Mouse (Mus musculus): Measurements from ENCODE around the gene Slbp. TPM values are rescaled to one million over a fixed set of nuclear protein-coding genes. Genes with fewer than 3 reads are reported as not detected.

The Slbp gene
- polyA plus RNA-seq, 1 experiment from 2014 or later: 146 TPM

DNA sequence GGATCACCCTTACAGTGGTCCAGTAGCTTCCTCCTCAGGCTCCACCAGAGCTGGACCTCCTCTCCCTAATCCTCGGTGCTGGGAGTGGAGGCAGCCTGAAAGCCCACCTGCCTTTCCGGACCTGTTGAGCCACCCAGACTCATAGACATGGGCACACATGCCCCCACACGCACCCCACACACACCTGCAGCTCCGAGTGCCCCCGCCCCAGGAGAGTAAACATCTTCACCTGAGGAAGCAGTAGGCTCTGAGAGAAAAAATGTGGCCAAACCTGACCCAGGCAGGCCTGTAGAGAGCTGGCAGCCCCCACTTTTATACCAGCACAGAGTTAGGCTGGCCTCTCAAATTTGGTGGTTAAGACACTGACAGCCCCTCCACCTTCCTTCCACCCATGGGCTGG, 44.1 kb upstream of the Slbp start:
- no peak overlapping the region for H3K4me3 ChIP-seq (replicated peaks; ENCODE audit: low read depth, low read length)
- H3K9me3 ChIP-seq (replicated peaks; ENCODE audit: low read length): no peaks in the 10 kb centered on the region
- no peak for TF ChIP-seq CTCF (IDR thresholded peaks at IDR 0.05; ENCODE audit: low read depth)
- peaks cover 33% of the 10 kb centered on the region for H3K4me1 ChIP-seq (replicated peaks; ENCODE audit: insufficient read depth, low read length)
- no peak for DNase-seq (ENCODE audit: low spot score)
- ATAC-seq (replicated peaks; ENCODE audit: low FRiP score, low read depth): no peak
- H3K27me3 ChIP-seq (ENCODE audit: insufficient read depth, low read length): no peaks in the 10 kb centered on the region
- no peak overlapping the region for H3K4me2 ChIP-seq (ENCODE audit: low read length)
- WGBS: 78% methylated on average over 5 of the region's 5 CpGs
- H3K36me3 ChIP-seq (ENCODE audit: insufficient read depth, low read length): no peaks in the 10 kb centered on the region
- H3K9ac ChIP-seq (ENCODE audit: low read depth, low read length): no peak overlapping the region
- no peak overlapping the region for H3K27ac ChIP-seq

DNA sequence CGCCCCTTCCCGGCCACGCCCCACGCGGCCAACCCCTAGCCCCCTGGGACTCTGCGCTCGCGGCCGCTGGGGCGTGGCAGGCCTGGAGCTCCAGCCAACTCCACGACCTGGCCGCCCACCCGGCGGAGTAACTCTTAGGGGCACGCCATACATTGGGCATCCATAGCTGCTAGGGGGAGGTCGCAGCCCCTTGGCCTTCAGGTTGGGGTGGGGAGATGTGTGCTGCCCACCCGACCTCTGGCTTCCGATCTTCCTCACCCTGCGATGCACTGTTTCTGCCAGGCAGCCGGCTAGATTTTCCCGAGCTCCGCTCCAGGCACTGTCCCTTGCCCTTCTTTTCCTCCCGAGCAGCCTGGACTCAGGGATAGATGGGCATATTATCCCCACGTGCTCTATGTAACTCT, 43.3 kb upstream of the Slbp start:
- Histone ChIP-seq H3K4me2 (ENCODE audit: low read length) (peak overlapping the region; percentile 86), H3K9ac (ENCODE audit: low read depth, low read length) (peak overlapping the region; percentile 69), H3K27ac (peak overlapping the region; percentile 60; the same call in 1 of the 2 replicates), H3K27me3 (ENCODE audit: insufficient read depth, low read length) (no peaks in the 10 kb centered on the region), H3K4me3 (replicated peaks; ENCODE audit: low read depth, low read length) (peak overlapping the region; percentile 34), H3K9me3 (replicated peaks; ENCODE audit: low read length) (no peaks in the 10 kb centered on the region), H3K36me3 (ENCODE audit: insufficient read depth, low read length) (no peaks in the 10 kb centered on the region), H3K4me1 (replicated peaks; ENCODE audit: insufficient read depth, low read length) (peaks cover 33% of the 10 kb centered on the region)
- TF ChIP-seq CTCF (IDR thresholded peaks at IDR 0.05; ENCODE audit: low read depth): no peak
- DNase-seq (ENCODE audit: low spot score) (no peak), ATAC-seq (replicated peaks; ENCODE audit: low FRiP score, low read depth) (peak; percentile 27; the same call in 1 of the 2 replicates)
- 6% methylated on average over 24 of the region's 24 CpGs for WGBS

DNA sequence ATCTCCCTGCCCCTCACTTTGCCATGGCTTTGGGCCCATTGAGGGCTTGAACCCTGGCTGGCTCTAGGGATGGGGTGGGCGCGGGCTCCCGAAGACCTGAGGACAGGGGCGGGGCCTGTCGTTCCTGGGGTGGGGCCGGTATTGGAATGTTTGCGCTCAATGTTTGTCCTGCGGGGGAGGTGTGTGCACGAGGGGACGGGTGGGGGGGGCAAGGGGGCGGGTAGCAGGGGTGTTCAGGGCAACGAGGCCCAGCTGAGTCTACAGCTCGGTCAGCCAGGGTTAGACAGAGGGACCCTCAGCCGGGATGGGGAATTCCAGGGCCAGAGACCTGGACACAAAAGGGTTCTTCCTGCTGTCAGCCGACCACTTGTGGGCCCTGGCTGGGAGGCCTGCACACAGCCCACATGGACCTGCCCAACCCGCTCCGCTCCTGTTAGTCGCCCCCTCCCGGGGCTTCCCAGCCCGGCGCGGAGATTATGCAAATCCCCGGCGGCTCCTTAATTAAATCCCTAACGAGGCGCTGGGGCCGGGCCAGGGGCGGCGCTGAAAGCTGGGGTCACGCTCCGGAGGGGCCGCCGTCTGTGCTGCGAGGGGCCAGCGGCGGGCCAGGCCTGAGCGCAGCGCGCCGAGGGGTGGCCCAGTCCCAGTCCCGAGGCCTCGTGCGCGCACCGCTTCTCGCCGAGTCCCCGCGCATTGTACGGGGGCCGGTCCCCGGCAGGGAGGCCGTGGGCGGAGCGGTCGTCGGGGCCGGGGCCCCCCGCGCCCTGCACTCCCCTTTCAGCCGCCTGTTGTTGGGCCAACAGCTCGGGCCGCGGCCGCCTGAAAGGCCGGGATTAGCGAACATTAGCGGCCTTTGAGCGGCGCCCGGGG, 42.7 kb upstream of the Slbp start:
- H3K9me3 ChIP-seq (replicated peaks; ENCODE audit: low read length): no peaks in the 10 kb centered on the region
- H3K36me3 ChIP-seq (ENCODE audit: insufficient read depth, low read length): no peaks in the 10 kb centered on the region
- TF ChIP-seq CTCF (IDR thresholded peaks at IDR 0.05; ENCODE audit: low read depth): no peak
- H3K27ac ChIP-seq: peak overlapping the region; percentile 60; the same call in 1 of the 2 replicates
- peak overlapping the region; percentile 69 for H3K9ac ChIP-seq (ENCODE audit: low read depth, low read length)
- peak; percentile 66 for DNase-seq (ENCODE audit: low spot score)
- no peaks in the 10 kb centered on the region for H3K27me3 ChIP-seq (ENCODE audit: insufficient read depth, low read length)
- peak overlapping the region; percentile 86 for H3K4me2 ChIP-seq (ENCODE audit: low read length)
- peak overlapping the region; percentile 34 for H3K4me3 ChIP-seq (replicated peaks; ENCODE audit: low read depth, low read length)
- peaks cover 35% of the 10 kb centered on the region for H3K4me1 ChIP-seq (replicated peaks; ENCODE audit: insufficient read depth, low read length)
- peak; percentile 55 for ATAC-seq (replicated peaks; ENCODE audit: low FRiP score, low read depth)
- 3% methylated on average over 63 of the region's 71 CpGs for WGBS

DNA sequence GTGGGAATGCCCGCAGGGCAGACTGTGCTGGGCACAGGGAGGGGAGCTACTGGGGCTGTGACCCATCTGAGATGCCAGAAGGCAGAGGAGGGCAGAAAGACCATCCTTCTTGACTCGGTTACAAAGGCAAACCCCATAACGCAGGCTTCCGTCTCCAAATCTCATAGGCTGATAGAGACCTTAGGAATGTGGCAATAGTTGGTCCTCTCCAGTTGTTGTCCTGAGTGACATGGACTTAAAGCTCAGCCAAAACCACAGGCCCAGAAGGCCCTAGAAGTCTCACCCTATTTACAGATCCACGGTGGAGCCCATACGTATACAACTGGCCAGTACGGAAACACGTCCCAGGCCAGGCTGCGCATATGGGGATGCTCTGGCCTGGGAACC, 42.1 kb upstream of the Slbp start:
- 73% methylated on average over 9 of the region's 9 CpGs for WGBS
- H3K4me2 ChIP-seq (ENCODE audit: low read length): peak overlapping the region; percentile 86; the same call in 1 of the 2 replicates
- no peak for ATAC-seq (replicated peaks; ENCODE audit: low FRiP score, low read depth)
- H3K36me3 ChIP-seq (ENCODE audit: insufficient read depth, low read length): no peaks in the 10 kb centered on the region
- no peak for TF ChIP-seq CTCF (IDR thresholded peaks at IDR 0.05; ENCODE audit: low read depth)
- peaks cover 36% of the 10 kb centered on the region for H3K4me1 ChIP-seq (replicated peaks; ENCODE audit: insufficient read depth, low read length)
- H3K27ac ChIP-seq: no peak overlapping the region
- H3K27me3 ChIP-seq (ENCODE audit: insufficient read depth, low read length): no peaks in the 10 kb centered on the region
- no peak overlapping the region for H3K4me3 ChIP-seq (replicated peaks; ENCODE audit: low read depth, low read length)
- H3K9ac ChIP-seq (ENCODE audit: low read depth, low read length): no peak overlapping the region
- H3K9me3 ChIP-seq (replicated peaks; ENCODE audit: low read length): no peaks in the 10 kb centered on the region
- no peak for DNase-seq (ENCODE audit: low spot score)

DNA sequence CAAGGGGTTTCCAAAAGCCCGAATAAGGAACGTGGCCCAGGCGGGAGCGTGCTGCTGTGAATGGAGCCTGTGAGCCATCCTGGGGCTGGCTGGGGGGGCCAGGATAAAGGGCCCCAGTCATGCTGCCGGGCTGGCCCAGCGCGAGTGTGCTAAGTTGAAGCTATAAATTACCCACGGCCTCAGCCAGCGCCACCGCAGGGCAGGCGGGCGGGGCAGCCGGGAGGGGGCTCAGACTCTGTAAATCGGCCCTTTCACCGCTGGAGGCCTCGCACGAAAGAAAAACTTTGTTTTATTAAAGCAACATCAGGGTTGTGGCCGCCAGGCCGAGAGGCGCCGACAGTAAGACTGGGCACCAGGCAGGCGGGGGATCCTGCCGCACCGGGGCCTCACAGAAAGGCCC, 40.0 kb upstream of the Slbp start:
- Histone ChIP-seq H3K4me2 (ENCODE audit: low read length) (peak overlapping the region; percentile 32), H3K27ac (peak overlapping the region; percentile 54), H3K27me3 (ENCODE audit: insufficient read depth, low read length) (no peaks in the 10 kb centered on the region), H3K4me1 (replicated peaks; ENCODE audit: insufficient read depth, low read length) (peaks cover 39% of the 10 kb centered on the region), H3K9me3 (replicated peaks; ENCODE audit: low read length) (no peaks in the 10 kb centered on the region), H3K4me3 (replicated peaks; ENCODE audit: low read depth, low read length) (no peak overlapping the region), H3K36me3 (ENCODE audit: insufficient read depth, low read length) (no peaks in the 10 kb centered on the region), H3K9ac (ENCODE audit: low read depth, low read length) (peak overlapping the region; percentile 42; the same call in 1 of the 2 replicates)
- no peak for TF ChIP-seq CTCF (IDR thresholded peaks at IDR 0.05; ENCODE audit: low read depth)
- DNase-seq (ENCODE audit: low spot score) (peak; percentile 84), ATAC-seq (replicated peaks; ENCODE audit: low FRiP score, low read depth) (0 out of 2 replicates have a peak, but pooled peaks have one; percentile 8)
- WGBS: 5% methylated on average over 24 of the region's 24 CpGs

DNA sequence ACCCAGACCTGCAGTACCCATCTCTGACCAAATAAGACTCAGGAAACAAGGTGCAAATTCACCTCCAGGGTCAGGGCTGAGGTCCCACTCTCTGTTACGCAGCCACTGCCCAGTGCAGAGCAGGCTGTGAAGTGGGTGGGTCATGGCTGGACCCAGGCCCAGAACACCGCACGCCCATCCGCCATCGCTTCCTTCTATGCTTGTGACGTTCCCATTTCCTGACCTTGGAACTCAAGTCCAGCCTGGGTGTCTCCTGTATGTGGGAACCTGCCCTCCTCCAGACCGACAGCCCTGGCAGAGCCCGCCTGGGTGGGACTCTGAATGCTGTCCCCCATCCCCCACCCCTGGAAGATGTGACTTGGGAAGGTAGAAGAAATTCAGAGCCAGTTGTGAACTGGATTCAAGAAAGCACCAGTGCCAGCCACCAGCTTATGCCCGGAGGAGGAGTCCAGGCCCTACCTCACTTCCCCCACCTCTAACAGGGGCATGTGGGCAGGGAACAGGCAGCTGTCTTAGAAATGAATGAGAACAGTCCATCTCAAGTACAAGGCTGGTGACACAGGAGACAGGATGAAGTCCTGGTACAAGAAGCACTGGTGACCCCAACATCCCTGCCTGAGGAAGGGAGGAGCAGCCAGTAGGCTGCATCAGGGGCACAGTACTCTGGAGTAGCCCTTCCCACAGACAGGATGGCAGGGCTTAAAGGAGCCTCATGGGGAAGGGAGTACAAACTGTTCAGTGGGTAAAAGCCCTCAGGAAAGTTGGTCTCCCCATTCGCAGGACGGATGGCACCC, 37.7 kb upstream of the Slbp start:
- TF ChIP-seq CTCF (IDR thresholded peaks at IDR 0.05; ENCODE audit: low read depth): no peak
- no peak overlapping the region for H3K4me3 ChIP-seq (replicated peaks; ENCODE audit: low read depth, low read length)
- H3K27me3 ChIP-seq (ENCODE audit: insufficient read depth, low read length): no peaks in the 10 kb centered on the region
- H3K9ac ChIP-seq (ENCODE audit: low read depth, low read length): 0 out of 2 replicates have a peak overlapping the region, but pooled peaks have one; percentile 27
- peaks cover 29% of the 10 kb centered on the region for H3K4me1 ChIP-seq (replicated peaks; ENCODE audit: insufficient read depth, low read length)
- no peak overlapping the region for H3K4me2 ChIP-seq (ENCODE audit: low read length)
- ATAC-seq (replicated peaks; ENCODE audit: low FRiP score, low read depth) (no peak), DNase-seq (ENCODE audit: low spot score) (peak; percentile 37)
- WGBS: 62% methylated on average over 11 of the region's 11 CpGs
- H3K36me3 ChIP-seq (ENCODE audit: insufficient read depth, low read length): no peaks in the 10 kb centered on the region
- H3K9me3 ChIP-seq (replicated peaks; ENCODE audit: low read length): no peaks in the 10 kb centered on the region
- H3K27ac ChIP-seq: 0 out of 2 replicates have a peak overlapping the region, but pooled peaks have one; percentile 8
